Mouse (Mus musculus) neural tube, embryonic 14.5 days (tissue): Measurements from ENCODE around the gene Sult6b1. TPM values are rescaled to one million over a fixed set of nuclear protein-coding genes. Genes with fewer than 3 reads are reported as not detected.

Source experiments
- ATAC-seq: fragments of 200-750 bp; cut with Nextera tagmentation; 2 replicates; pipeline ENCODE4 v1.8.0; 2017; ENCODE audit warnings: low read depth, mild to moderate bottlenecking, moderate TSS enrichment, moderate library complexity
- H3K27ac ChIP-seq: fragments of 300-500 bp; sonication (generic); 2 replicates; pipeline ENCODE4 v1.5.1; 2014; ENCODE audit warnings: low read depth, mild to moderate bottlenecking, control low read depth, low read length, moderate library complexity, mixed read lengths
- H3K27me3 ChIP-seq: fragments of 300-500 bp; sonication (generic); 2 replicates; pipeline ENCODE4 v1.6.1; 2014; ENCODE audit warnings: low read length; ENCODE audit not compliant: control insufficient read depth, insufficient read depth
- H3K36me3 ChIP-seq: fragments of 300-500 bp; sonication (generic); 2 replicates; pipeline ENCODE4 v1.6.1; 2014; ENCODE audit warnings: low read length, mixed read lengths; ENCODE audit not compliant: control insufficient read depth, insufficient read depth
- H3K4me1 ChIP-seq: fragments of 300-500 bp; sonication (generic); 2 replicates; pipeline ENCODE4 v1.6.1; 2014; ENCODE audit warnings: low read length; ENCODE audit not compliant: control insufficient read depth, insufficient read depth
- H3K4me2 ChIP-seq: fragments of 300-500 bp; sonication (generic); 2 replicates; pipeline ENCODE4 v1.6.1; 2014; ENCODE audit warnings: mild to moderate bottlenecking, low read depth, low read length, control low read depth
- H3K4me3 ChIP-seq: fragments of 300-500 bp; sonication (generic); 2 replicates; pipeline ENCODE4 v1.5.1; 2014; ENCODE audit warnings: low read depth, low read length, control low read depth, mixed read lengths
- H3K9ac ChIP-seq: fragments of 300-500 bp; sonication (generic); replicated peaks from 2 replicates; pipeline ENCODE4 v1.6.1; 2014; ENCODE audit warnings: low read depth, mild to moderate bottlenecking, control low read depth, low read length, mixed read lengths
- H3K9me3 ChIP-seq: fragments of 300-500 bp; sonication (generic); 2 replicates; pipeline ENCODE4 v1.6.1; 2016; ENCODE audit warnings: low read length; ENCODE audit not compliant: control insufficient read depth
- WGBS: fragments of 180-500 bp; shearing (Covaris S2); extraction: QIAGEN DNeasy Blood & Tissue Kit; methylation state at CpG from one replicate; pipeline ENCODE4 v1.1.7; 2014; 5-methylcytosine and 5-hydroxymethylcytosine counted together
- polyA plus RNA-seq: library from polyadenylated mRNA; unstranded; fragments of >200 nt; fragmentation: Nextera tagmentation; extraction: Ambion mirVana; gene quantifications from 2 replicates; pipeline ENCODE4 v1.2.1, GENCODE M21; 2014

Gene Sult6b1
- polyA plus RNA-seq, 1 experiment from 2014 or later, result not detected

DNA sequence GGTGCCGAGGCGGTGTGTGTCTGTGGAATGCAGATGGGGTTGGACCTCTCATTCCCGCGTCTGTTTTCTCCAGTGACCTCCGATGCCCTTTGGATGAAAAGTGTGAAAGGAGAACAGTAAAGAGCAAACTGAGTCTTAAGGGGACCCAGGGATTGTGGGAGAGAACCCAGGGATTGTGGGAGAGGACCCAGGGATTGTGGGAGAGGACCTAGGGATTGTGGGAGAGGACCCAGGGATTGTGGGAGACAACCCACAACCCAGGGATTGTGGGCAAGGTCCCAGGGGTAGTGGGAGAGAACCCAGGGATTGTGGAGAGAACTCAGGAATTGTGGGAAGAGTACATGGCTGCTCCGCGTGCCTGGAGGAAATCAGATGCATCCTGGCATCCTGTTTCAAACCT lies 11.8 kb downstream of the Sult6b1 start:
- Histone ChIP-seq H3K27me3 (no peaks in the 10 kb centered on the region), H3K9ac (no peak overlapping the region), H3K36me3 (no peaks in the 10 kb centered on the region), H3K4me2 (no peak overlapping the region), H3K27ac (no peak overlapping the region), H3K4me1 (no peaks in the 10 kb centered on the region), H3K4me3 (no peak overlapping the region), H3K9me3 (no peaks in the 10 kb centered on the region)
- no peak for ATAC-seq
- WGBS, result 87% methylated on average over 7 of the region's 7 CpGs

DNA sequence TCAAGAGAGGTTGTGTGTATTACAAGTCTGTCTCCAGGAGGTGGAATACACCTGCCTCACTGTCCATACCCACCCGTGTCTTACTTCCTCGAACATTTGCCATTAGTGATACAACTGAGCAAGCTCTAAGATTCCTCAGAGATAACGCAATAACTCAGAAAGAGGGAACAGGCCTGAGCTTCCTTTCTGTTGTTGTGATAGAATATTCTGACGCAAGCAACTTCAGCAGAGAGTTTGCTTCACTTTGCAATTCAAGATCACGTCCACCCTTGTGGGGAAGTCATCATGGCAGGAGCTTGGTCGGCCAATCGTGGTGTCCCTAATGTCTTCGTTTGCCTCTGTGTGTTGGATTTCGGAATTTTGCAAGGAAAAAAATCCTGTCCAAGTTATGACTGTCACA lies 15.8 kb downstream of the Sult6b1 start:
- no peaks in the 10 kb centered on the region for H3K9me3 ChIP-seq
- no peaks in the 10 kb centered on the region for H3K27me3 ChIP-seq
- no peak overlapping the region for H3K27ac ChIP-seq
- 88% methylated on average over 9 of the region's 9 CpGs for WGBS
- no peak overlapping the region for H3K4me2 ChIP-seq
- no peak for ATAC-seq
- H3K4me1 ChIP-seq, result no peaks in the 10 kb centered on the region
- H3K36me3 ChIP-seq, result no peaks in the 10 kb centered on the region
- H3K9ac ChIP-seq, result no peak overlapping the region
- no peak overlapping the region for H3K4me3 ChIP-seq

DNA sequence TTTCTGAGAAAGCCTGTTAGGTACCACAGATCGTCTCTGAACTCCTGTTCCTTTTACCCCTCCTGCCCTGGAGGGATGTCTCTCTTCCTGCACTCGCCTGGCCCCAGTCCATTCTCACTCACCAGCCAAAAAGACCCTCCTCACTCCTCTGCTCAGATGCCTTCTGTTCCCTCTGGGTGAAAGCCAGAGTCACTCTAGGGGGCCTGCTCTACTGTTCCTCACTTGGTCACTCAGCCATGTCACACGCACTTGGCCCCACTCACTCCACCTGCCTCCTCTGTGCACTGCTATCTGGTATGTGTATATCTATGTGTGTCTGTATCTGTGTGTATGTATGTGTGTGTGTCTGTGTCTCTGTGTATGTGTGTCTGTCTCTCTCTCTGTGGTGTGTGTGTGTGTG lies 17.6 kb downstream of the Sult6b1 start:
- Histone ChIP-seq H3K9me3 (no peaks in the 10 kb centered on the region), H3K4me3 (no peak overlapping the region), H3K9ac (no peak overlapping the region), H3K4me1 (no peaks in the 10 kb centered on the region), H3K4me2 (no peak overlapping the region), H3K27ac (no peak overlapping the region), H3K36me3 (no peaks in the 10 kb centered on the region), H3K27me3 (no peaks in the 10 kb centered on the region)
- 53% methylated on average over 3 of the region's 3 CpGs for WGBS
- ATAC-seq, result no peak

DNA sequence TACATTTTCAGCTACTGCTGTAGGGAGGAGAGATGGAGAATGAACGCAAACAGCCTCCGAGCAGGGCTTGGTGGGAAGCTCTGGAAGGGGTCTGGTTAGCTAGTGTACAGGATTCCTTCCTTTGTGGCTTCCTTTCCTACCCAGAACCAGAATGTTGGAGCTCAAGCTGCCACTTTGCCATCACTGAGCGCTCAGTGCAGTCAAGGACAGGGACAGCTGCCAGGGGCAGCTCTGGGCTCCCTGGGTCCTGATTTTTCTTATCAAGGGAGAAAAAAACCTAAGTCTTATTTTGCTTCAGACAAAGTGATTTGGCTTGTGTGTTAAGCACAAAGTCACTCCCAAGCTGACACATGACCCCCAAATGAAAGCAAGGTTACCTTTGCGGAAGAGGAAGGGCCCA lies 18.2 kb downstream of the Sult6b1 start:
- Histone ChIP-seq H3K4me3 (no peak overlapping the region), H3K4me2 (no peak overlapping the region), H3K9me3 (no peaks in the 10 kb centered on the region), H3K27ac (no peak overlapping the region), H3K4me1 (no peaks in the 10 kb centered on the region), H3K27me3 (no peaks in the 10 kb centered on the region), H3K9ac (no peak overlapping the region), H3K36me3 (no peaks in the 10 kb centered on the region)
- WGBS, result 85% methylated on average over 4 of the region's 4 CpGs
- ATAC-seq, result no peak

- Histone ChIP-seq H3K4me1 (no peaks in the 10 kb centered on the region), H3K9me3 (no peaks in the 10 kb centered on the region), H3K4me3 (no peak overlapping the region), H3K27ac (no peak overlapping the region), H3K27me3 (no peaks in the 10 kb centered on the region), H3K4me2 (no peak overlapping the region), H3K36me3 (no peaks in the 10 kb centered on the region), H3K9ac (no peak overlapping the region)
- no peak for ATAC-seq
- 86% methylated on average over 5 of the region's 5 CpGs for WGBS
Measured at GRCm38 (mm10) chr17:78885286-78886065, 21.3 kb downstream of the Sult6b1 start.

DNA sequence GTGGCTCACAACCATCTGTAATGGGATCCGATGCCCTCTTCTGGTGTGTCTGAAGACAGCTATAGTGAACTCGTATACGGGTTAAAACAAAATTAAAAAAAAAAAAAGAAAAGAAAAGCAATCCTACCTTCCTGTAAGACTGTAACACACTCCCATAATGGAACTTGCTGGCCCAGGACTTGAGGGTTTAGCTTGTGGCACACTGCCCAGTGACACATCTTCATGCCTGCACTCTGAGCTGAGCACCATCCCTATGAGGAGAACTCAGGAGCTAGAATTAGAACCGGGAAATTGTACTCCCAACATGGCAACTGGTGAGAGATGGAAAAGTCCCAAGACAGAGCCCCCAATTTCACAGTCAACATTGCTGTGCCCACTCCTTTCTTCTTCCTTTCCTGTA lies 23.5 kb downstream of the Sult6b1 start:
- no peaks in the 10 kb centered on the region for H3K9me3 ChIP-seq
- ATAC-seq, result no peak
- H3K27me3 ChIP-seq, result no peaks in the 10 kb centered on the region
- no peak overlapping the region for H3K4me3 ChIP-seq
- no peaks in the 10 kb centered on the region for H3K4me1 ChIP-seq
- no peaks in the 10 kb centered on the region for H3K36me3 ChIP-seq
- 94% methylated on average over 4 of the region's 4 CpGs for WGBS
- H3K9ac ChIP-seq, result no peak overlapping the region
- no peak overlapping the region for H3K4me2 ChIP-seq
- no peak overlapping the region for H3K27ac ChIP-seq

- 3% methylated on average over 28 of the region's 28 CpGs for WGBS
- Histone ChIP-seq H3K27ac (peak within 1 kb of the TSS; percentile 22; the same call in 1 of the 2 replicates), H3K36me3 (no peaks in the 10 kb centered on the region), H3K4me3 (peak within 1 kb of the TSS; percentile 36), H3K27me3 (no peaks in the 10 kb centered on the region), H3K9ac (peak within 1 kb of the TSS; percentile 47; the same call in 1 of the 2 replicates), H3K4me1 (no peaks in the 10 kb centered on the region), H3K4me2 (peak within 1 kb of the TSS; percentile 66), H3K9me3 (no peaks in the 10 kb centered on the region)
- peak; percentile 91 for ATAC-seq
Measured at GRCm38 (mm10) chr17:78882401-78883112, 24.2 kb downstream of the Sult6b1 start, which contains the start of gene Eif2ak2. Gene Eif2ak2 (minus strand): TSS chr17:78882573.

- ATAC-seq, result peak; percentile 74
- Histone ChIP-seq H3K4me3 (peak overlapping the region; percentile 36), H3K36me3 (no peaks in the 10 kb centered on the region), H3K4me2 (peak overlapping the region; percentile 66), H3K4me1 (no peaks in the 10 kb centered on the region), H3K27me3 (no peaks in the 10 kb centered on the region), H3K9me3 (no peaks in the 10 kb centered on the region), H3K27ac (0 out of 2 replicates have a peak overlapping the region, but pooled peaks have one; percentile 22), H3K9ac (peak overlapping the region; percentile 47; the same call in 1 of the 2 replicates)
- WGBS, result 17% methylated on average over 5 of the region's 7 CpGs
Measured at GRCm38 (mm10) chr17:78881878-78882304, 24.9 kb downstream of the Sult6b1 start.

- 90% methylated on average over 6 of the region's 6 CpGs for WGBS
- no peaks in the 10 kb centered on the region for H3K4me1 ChIP-seq
- no peaks in the 10 kb centered on the region for H3K27me3 ChIP-seq
Measured at GRCm38 (mm10) chr17:78873886-78874285, 32.9 kb downstream of the Sult6b1 start.

More at GRCm38 (mm10) chr17:78873886-78874285, 32.9 kb downstream of the Sult6b1 start:
- Histone ChIP-seq H3K9ac (no peak overlapping the region), H3K4me3 (no peak overlapping the region), H3K9me3 (no peaks in the 10 kb centered on the region), H3K27ac (no peak overlapping the region), H3K4me2 (no peak overlapping the region), H3K36me3 (no peaks in the 10 kb centered on the region)
- ATAC-seq, result no peak
